Mouse (Mus musculus) right cerebral cortex, postnatal 14 days (tissue): ENCODE measurements around the gene Muc3a.

ENCODE experiments used
- DNase-seq: peaks from one replicate; pipeline ENCODE4 v3.0.0; 2022

The Muc3a gene

DNA sequence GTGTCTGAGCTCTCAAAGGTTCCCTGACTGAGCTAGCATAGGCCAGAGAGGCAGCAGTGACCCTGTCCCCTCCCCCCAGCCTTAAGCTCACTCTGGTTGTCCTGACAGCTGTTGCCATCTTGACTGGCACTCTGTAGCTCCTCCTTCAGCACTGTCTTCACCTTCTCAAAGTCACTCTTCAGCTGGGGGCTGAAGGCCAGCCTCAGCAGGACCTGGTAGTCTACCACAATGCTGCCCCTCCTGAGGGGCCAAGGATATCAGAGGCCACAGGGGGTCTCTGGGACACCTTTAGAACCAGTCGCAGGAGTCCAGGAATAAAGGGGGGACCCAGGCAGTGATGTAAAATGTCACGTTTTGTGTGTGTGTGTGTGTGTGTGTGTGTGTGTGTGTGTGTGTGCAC lies at the start of gene Muc3a:
Muc3a (minus strand) TSS at position 101 of the 400 bp plus-strand sequence.
- no peak for DNase-seq

DNA sequence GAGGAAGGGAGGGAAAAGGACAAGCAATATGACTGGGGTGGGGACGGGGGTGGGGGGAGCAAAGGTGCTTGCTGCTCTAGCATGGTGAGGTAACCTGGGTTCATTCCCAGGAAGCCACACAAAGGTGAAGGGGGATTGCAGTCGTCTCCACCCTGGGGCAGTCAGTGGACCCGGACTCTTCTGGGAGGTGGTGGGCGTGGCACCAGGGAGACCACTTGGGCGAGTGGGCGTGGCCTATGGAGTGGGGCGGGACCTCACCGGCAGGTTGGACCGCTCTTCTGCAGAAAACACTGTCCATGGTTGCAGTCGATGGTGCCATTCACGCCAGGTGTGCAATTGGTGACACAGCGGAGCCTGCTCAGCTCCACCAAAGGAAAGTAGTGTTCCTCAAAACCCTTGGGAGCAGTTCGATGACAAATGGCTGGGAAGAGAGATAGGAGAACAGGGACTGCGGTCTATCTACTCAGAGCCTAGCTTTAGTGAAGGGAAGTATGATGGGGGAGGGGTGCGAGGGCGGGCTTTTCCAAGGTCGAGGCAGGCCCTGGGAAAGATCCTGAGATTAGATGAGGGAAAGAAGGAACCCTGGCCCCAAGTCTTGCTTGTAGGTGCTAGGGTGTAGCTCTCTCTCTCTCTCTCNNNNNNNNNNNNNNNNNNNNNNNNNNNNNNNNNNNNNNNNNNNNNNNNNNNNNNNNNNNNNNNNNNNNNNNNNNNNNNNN lies 917 bp downstream of the Muc3a start:
- DNase-seq, result no peak

DNA sequence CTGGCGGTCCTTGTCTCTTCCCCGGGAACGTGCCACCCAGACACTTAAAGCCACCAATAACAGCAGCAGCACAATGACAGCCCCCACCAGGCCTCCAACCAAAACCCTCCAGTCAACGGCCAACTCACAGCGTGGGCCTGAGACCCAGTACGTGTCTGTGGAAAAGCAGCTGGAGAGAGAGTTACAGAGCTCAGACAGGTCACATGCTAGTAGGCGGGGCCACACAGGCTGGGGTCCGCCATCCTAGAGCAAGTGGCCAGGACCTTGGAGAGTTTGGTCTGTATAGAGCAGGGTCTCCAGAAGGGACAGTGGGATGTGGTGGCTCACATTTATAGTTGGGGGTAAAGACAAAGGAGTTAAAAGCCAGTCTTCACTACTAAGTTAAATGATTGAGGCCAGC lies 1.5 kb downstream of the Muc3a start:
- DNase-seq, result no peak

DNA sequence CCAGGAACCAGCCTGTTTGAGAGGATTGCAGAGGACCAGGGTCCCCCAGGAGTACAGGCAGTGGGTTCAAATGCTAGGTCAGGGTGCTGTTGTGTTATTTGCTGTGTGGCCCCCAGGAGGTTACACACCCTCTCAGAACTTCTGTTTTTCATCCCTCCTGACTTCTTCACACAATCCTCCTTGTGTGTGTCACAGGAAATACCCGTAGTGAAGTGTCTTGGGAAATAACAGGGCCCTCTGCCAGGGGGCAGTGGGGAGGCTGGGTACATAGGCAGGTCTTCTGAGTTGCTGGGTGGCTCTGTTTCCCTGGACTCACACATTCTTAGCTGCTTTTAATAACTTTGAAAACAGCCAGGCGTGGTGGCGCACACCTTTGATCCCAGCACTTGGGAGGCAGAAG lies 6.9 kb downstream of the Muc3a start:
- DNase-seq, result no peak

DNA sequence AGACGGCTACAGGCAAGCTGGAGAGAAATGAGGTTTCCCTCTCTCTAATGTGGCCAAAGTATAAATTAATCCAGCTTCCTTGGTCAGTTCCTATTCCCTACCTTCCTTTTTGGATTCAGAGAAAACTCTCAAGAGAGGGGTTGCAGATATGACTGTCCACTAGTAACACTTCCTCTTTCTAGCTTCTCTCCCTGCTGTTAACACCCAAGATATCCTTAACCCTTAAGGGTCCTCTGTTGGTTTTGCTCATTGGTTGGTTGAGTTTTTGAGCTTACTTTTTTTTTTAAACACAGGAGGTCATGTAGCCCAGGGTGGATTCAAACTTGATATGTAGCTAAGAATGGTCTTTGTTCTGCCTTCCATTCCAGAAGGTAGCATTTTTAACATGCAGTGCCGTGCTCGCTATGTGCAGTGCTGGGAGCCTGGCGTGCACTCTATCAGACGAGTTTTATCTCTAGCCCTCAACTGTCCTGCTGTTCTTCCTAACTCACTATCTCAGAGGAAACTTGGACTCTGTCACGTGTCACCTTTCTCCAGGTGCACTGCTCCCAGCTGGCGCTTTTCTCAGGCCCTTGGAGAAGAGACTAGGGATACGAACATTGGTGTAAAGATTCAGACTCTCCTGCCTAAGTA lies 17.6 kb downstream of the Muc3a start:
- no peak for DNase-seq

DNA sequence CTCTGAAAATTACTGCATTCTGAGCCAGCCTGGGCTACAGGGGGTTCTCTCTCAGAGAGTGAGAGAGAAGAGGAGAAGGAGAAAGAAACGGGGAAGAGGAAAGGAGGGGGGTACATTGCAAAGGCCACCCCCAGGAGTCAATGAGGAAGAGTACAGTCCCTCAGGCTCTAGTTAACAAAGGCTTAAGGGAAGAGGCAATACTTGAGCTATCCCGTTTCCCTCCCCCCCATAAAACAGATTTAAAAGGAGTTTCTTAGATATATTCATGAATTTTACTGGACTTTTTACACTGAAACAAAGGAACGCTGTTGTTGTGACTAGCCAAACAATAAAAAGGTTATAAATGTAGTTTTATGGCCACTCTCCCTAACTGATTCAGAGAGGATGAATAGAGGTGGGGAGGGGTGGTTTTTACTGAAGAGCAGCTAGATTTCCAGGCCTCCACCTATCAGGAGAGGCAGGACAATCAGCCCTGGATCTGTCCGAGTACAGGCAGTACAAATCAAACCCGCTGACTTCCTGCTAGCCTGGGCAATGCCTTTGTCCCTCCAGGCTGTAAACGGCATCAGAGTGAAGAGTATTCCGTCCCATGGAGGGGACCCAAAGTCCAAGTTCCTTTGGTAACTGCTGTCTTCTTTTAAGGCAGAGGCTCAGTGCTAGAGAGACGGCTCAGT lies 18.8 kb downstream of the Muc3a start:
- no peak for DNase-seq

DNA sequence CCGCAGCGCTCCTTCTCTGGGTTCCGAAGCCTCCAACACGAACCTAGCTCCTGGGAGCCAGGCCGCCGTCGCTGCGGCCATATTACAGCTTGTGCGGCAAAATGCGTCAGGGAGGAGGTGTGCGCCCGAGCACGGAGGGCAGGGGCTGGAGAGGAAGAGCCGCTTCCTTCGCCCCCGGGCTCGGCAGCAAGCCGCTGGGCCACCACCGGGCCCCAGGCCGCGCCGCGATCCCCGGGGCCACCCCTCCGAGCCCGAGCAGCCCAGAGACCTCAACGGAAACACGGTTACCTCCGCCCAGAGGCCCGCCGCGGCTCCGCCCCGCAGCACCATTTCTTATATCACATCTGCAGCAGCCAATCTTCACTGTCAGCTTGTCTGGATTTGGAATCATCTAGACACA lies 22.9 kb downstream of the Muc3a start:
- no peak for DNase-seq

DNA sequence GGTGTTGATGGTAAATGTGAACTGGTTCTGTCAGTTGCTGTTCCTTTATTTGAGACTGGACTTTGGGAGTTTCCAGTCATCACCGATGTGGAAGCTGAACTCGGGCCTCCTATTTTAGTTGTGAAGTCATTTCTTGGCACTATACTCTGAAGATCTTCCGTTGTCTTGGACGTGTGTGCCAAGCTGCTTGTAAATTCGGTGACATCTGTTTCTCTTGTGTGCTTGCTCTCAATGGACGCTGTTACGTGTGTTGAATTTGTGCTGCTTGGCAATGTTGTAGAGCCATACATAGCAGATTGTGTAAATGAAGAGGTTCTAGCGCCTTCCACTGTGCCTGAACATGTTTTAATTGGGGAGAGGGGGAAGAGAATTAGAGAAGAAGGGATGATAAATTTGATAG lies 26.8 kb downstream of the Muc3a start:
- no peak for DNase-seq

DNA sequence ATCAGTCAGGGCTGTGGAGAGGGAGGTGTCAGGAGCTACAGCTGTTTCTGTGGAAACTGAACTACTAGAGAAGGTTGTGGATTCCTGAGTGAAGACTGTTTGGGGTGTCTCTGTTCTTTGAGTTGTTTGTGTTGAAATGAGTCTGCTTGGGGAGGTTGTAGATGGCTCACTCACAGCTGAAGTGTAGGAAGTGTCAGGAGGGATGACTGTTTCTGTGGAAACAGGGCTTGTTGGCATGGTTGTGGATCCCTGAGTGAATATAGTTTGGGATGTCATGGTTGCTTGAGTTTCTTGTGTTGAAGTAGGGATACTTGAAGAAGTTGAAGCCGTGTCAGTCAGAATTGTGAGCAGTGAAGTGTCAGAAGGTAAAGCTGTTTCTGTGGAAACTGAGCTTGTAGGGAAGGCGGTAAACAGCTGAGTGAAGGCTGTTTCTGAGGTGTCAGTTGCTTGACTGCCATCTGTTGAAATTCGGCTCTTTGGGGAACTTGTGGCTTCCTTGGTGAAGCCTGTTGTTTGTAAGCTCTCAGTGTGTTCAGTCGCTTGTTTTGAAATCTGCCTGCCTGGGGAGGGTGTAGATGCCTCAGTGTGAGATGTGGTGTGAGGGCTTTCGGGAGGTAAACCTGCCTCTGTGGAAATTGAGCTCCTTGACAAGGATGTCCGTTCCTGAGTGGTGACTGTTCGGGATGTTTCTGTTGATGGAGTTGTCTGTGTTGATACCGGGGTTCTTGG lies 32.4 kb downstream of the Muc3a start:
- DNase-seq, result no peak

DNA sequence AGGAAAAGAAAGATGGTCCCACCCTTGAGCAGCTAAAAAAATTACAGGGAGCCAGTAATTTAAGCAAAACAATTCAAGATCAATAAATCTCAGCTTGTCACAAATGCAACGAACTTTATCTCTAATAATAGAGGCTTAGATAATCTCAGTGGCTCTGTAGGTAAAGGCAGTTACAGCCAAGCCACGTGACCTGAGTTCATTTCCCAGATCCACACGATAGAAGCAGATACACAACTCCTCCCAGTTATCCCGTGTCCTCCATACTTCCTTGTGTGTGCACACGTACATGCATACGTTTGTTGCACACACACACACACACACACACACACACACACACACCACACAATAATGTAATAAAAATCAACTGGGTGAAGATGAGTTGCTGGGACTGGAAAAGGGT lies 38.2 kb downstream of the Muc3a start:
- DNase-seq, result no peak

DNA sequence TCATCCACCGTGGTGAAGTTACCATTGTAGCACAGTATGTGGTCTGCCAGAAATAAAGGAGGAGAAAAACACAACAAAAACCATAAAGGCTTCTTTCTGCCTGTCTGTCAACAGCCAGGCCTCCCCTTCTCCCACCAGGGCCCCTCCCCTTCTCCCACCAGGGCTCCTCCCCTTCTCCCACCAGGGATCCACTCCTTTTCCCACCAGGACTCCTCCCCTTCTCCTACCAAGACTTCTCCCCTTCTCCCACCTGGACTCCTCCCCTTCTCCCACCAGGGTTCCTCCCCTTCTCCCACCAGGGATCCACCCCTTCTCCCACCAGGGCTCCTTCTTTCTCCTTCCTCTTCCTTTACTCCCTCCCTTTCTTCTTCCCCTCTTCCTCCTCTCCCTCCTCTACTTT lies 39.6 kb downstream of the Muc3a start:
- DNase-seq, result no peak

DNA sequence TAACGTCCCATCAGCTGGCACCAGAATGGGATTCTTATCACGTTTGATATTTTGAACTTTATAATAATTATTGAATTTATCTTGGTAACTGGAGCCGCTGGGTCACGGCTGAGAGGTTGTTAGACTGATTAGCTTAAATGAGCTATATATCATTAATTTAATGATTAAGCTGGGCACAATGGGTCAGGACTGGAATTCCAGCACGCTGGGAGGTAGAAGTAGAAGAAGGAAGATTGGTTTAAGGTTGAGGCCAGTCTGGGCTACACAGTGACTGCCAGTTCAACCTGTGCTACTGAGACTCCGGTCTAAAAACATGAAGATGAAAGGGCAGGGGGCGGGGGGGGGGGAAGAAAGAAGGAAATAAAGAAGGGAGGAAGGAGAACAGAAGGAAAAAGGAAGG lies 40.7 kb downstream of the Muc3a start:
- DNase-seq, result no peak

DNA sequence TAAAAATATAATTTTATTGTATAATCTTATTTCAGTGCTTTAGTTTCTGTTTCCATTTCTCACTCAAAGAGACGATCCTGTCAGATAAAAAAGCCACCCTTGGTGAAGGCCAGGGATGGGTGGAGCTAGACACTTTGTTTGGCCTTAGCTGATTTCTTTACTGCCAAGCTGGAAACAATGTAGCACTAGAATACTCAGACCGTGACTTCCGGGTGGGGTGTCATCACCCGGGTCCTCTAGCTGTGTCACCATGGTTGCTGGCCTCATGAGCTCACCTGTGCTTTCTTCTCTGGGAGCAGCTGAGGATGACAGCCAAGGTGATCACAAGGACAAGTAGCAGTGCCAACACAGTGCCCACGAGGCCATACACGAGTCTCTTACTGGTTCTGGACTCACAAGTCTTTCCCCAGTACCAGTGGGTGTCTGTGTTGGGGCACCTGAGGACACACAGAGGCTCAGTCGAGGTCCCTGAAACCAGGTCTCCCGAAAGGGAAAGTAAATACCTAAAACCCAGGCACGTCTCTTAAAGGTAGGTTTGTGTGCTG lies 41.3 kb downstream of the Muc3a start:
- no peak for DNase-seq

DNA sequence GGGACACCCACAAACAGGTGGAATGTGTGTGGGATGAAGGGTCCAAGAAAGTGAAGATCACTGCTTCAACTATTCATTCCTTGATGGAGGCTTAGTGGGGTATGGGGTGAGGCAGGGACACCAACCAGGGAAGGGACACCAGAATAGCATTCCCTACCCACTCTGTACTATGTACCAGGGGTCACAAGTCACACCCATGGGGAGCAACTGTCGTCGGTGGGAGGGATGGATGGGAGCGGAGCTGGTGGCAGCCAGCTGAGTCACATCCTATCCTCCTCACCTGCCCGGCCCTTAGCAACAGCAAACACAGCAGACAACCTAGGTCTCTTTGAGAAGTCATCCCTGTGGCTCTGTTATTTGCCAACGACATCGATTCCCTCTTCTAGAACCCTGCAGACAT lies 44.6 kb downstream of the Muc3a start:
- DNase-seq, result no peak

DNA sequence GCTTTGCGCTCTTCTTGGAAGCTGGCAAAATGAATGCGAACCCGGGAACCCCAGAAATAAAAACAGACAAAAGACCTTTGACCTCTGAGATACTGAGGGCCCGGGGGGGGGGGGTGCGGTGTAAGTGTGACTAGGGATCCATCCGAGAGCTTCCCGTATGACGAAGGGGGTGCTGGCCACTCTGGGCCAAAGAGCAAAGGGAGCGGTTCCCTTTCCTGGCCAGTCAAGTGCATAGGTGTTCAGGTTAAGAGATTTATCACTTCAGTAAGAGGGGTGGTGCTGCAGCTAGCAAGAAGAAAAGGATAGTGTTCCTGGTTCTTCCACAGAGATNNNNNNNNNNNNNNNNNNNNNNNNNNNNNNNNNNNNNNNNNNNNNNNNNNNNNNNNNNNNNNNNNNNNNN lies 46.2 kb downstream of the Muc3a start:
- DNase-seq, result no peak

DNA sequence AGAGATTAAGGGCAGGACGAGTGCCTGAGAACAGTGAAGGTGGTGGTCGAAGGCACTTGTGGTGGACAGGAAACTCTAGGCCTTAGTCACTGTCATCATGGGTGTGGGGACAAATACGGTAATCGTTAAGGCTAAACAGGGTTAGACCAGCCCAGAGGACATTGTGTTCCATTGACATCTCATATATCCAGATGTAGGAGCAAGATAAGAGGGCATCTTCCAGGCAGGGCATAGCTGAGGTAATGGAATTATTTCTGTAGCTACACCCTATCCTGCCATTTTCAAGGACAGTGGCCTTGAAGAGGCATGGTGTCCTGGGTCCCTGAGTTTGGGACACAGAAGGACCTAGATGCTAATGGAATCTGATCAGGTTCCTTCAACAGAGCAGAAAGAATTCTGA lies 50.3 kb downstream of the Muc3a start:
- no peak for DNase-seq

DNA sequence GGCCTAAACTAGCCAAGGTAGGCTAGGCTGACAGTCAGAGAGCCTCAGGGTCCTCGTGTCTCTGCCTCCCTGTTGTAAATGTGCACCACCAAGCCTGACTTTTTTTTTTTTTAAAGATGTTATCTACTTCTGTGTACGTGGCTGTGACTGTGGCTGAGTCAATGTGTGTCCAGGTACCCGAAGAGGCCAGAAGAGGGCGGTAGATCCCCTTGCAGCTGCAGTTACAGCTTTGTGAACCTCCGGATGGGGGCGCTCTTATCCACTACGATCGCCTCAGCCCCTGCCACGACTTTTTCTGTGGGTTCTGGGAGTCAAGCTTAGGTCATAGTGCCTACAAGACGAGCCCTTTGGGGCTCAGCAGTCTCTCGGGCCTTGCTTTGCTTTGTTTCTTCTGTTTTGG lies 52.7 kb downstream of the Muc3a start:
- DNase-seq, result peak; percentile 54
